In the genomic region with DNA sequence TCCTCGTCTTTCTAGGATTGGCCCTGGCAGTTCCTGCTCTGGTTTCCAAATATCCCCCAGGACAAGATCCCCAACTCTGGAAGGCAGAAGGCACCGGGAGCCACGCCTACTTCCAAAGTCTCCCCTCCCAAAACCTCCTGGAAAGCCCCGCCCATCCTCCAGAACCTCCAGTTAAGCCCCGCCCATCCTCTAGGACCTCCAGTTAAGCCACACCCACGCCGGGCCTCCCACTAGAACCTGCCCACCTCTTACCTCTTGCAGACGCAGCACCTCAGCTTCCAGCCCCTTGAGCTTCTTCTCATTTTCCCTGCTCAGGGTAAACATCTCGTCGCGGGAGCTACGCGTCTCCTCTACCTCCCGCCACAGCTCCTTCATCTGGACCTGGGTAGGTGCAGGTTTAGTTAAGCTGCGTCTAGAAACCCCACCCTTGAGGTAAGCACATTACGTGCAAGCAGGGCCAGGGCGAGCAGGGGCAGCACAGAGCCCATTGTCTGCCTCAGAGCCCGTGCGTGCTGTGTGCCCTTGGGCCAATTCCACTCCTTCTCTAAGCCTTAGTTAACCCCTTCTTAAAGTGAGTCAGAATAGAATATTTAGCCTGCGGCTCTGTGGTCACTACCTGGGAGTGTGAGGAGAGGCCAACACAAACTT, we compare ENCODE assay signal across 10 mouse cellular contexts. TPM values are rescaled to one million over a fixed set of nuclear protein-coding genes. Genes with fewer than 3 reads are reported as not detected.
DNase-seq lines count a peak whose midpoint lies in the region; ATAC-seq and TF ChIP-seq lines count a peak whose summit lies in the region.
"Had no signal": no experiment of that assay in that cellular context is flagged by ENCODE, and none has a peak within 500 bp of the region (broad histone marks: within the 10 kb centered on the region; RNA-seq: fewer than 3 reads in every experiment).

No protein-coding gene starts in this region.

- H3K9ac ChIP-seq in hindbrain, embryonic 15.5 days: no peak overlapping the region
- H3K9ac ChIP-seq in midbrain, embryonic 11.5 days (ENCODE audit: low read length): no peak overlapping the region

- intact Hi-C loops in left cerebral cortex, adult 2 months (cut with DNase I): loop anchor here (10.0 kb wide), 1 partner anchor 191 kb away; no protein-coding TSS in a partner anchor

- no peak overlapping the region for H3K27ac ChIP-seq in hindbrain, embryonic 15.5 days (replicated peaks)
- no peak overlapping the region for H3K27ac ChIP-seq in midbrain, embryonic 11.5 days (ENCODE audit: low read depth, low read length)
- no peak overlapping the region for H3K27ac ChIP-seq in left cerebral cortex, adult 2 months

- H3K27me3 ChIP-seq in hindbrain, embryonic 15.5 days: peaks cover 28% of the 10 kb centered on the region
- peaks cover 11% of the 10 kb centered on the region for H3K27me3 ChIP-seq in midbrain, embryonic 11.5 days (ENCODE audit: control insufficient read depth, insufficient read depth, low read length)

- H3K4me2 ChIP-seq in hindbrain, embryonic 15.5 days: peak overlapping the region; percentile 31
- no peak overlapping the region for H3K4me2 ChIP-seq in midbrain, embryonic 11.5 days

- TF ChIP-seq CTCF in left cerebral cortex, adult 2 months (IDR thresholded peaks at IDR 0.05): no peak

- no peaks in the 10 kb centered on the region for H3K9me3 ChIP-seq in hindbrain, embryonic 15.5 days
- no peaks in the 10 kb centered on the region for H3K9me3 ChIP-seq in midbrain, embryonic 11.5 days (ENCODE audit: control insufficient read depth, low read length)

- peak overlapping the region; percentile 18 for H3K4me3 ChIP-seq in hindbrain, embryonic 15.5 days
- no peak overlapping the region for H3K4me3 ChIP-seq in midbrain, embryonic 11.5 days (ENCODE audit: low read depth, low read length)
- no peak overlapping the region for H3K4me3 ChIP-seq in left cerebral cortex, adult 2 months
- H3K4me3 ChIP-seq: megakaryocyte, embryonic 14.5 days had no signal

- H3K36me3 ChIP-seq in hindbrain, embryonic 15.5 days: no peaks in the 10 kb centered on the region
- H3K36me3 ChIP-seq in midbrain, embryonic 11.5 days (ENCODE audit: control insufficient read depth, insufficient read depth, low read length): no peaks in the 10 kb centered on the region

- ATAC-seq in hindbrain, embryonic 15.5 days (ENCODE audit: low FRiP score, low read depth): no peak
- no peak for ATAC-seq in midbrain, embryonic 11.5 days (ENCODE audit: low FRiP score)

- 8% methylated on average over 20 of the region's 20 CpGs for WGBS in hindbrain, embryonic 15.5 days
- 7% methylated on average over 20 of the region's 20 CpGs for WGBS in midbrain, embryonic 11.5 days

- H3K4me1 ChIP-seq in hindbrain, embryonic 15.5 days (replicated peaks): peaks cover 12% of the 10 kb centered on the region; the same call in 1 of the 2 replicates
- H3K4me1 ChIP-seq in midbrain, embryonic 11.5 days (ENCODE audit: control insufficient read depth, insufficient read depth, low read length): no peaks in the 10 kb centered on the region
- H3K4me1 ChIP-seq: megakaryocyte, embryonic 14.5 days had no signal

- DNase-seq in cerebellum, adult 11-12 months: peak; percentile 63
- DNase-seq in cerebellum, adult 18-20 months: no peak
- DNase-seq in WW6 (ENCODE audit: low read depth, low spot score): peak; percentile 76
- peak; percentile 84 for DNase-seq in midbrain, embryonic 11.5 days (ENCODE audit: low spot score, missing footprints)
- DNase-seq in heart, adult 11 months: no peak
- DNase-seq in left cerebral cortex, adult 2 months (ENCODE audit: extremely low spot score in 1 of 2, low spot score in 2 of 2): no peak
- no peak for DNase-seq in heart, adult 8-10 months (ENCODE audit: low spot score)
- DNase-seq: right cerebral cortex, postnatal 25 days had no signal

RNA-seq across cellular contexts. Expression of a gene that starts 23.7 kb away (rescaled TPM):
- polyA plus RNA-seq in hindbrain, embryonic 15.5 days (2015; fragmentation: Nextera tagmentation; extraction: Ambion mirVana): 6.7 and 6.8 TPM in 2 replicates
- polyA plus RNA-seq in midbrain, embryonic 11.5 days (2014; fragmentation: Nextera tagmentation; extraction: Ambion mirVana): 0.86 and 1.3 TPM in 2 replicates
- total RNA-seq in left cerebral cortex, adult 2 months (2021): 100 to 1,000 TPM; 114 to 122 TPM
- total RNA-seq in heart, adult 8-10 months (2022): 1 to 10 TPM; 2.7 to 4.0 (median 2.7) TPM

RNA-seq across cellular contexts. Expression of a gene that starts 42.0 kb away (rescaled TPM):
- polyA plus RNA-seq in hindbrain, embryonic 15.5 days (2015; fragmentation: Nextera tagmentation; extraction: Ambion mirVana): 2.1 and 2.2 TPM in 2 replicates
- 0.21 and 0.33 TPM in 2 replicates for polyA plus RNA-seq in midbrain, embryonic 11.5 days (2014; fragmentation: Nextera tagmentation; extraction: Ambion mirVana)
- total RNA-seq in left cerebral cortex, adult 2 months (2021): under 1 TPM in 1 of 2 experiments, not detected in 1; 0.29 TPM
- 1 to 10 TPM in 1 of 4 experiments, under 1 TPM in 3; 0.28 to 1.9 (median 0.37) TPM for total RNA-seq in heart, adult 8-10 months (2022)

RNA-seq across cellular contexts. Expression of a gene that starts 56.5 kb away (rescaled TPM):
- polyA plus RNA-seq in hindbrain, embryonic 15.5 days (2015; fragmentation: Nextera tagmentation; extraction: Ambion mirVana): 3.3 and 4.4 TPM in 2 replicates
- polyA plus RNA-seq in midbrain, embryonic 11.5 days (2014; fragmentation: Nextera tagmentation; extraction: Ambion mirVana): 1.1 and 1.3 TPM in 2 replicates
- total RNA-seq in left cerebral cortex, adult 2 months (2021): 10 to 100 TPM; 21.1 to 21.4 TPM
- total RNA-seq in heart, adult 8-10 months (2022): 100 to 1,000 TPM in 1 of 4 experiments, 10 to 100 TPM in 3; 88.0 to 111 (median 88.2) TPM

Comparison
In these comparisons a context has a peak if more than half of its experiments do, and no peak if none do; other contexts are left out.
1. DNase-seq: peak in cerebellum, adult 11-12 months (single experiment), WW6 (single experiment) and midbrain, embryonic 11.5 days (single experiment); none in cerebellum, adult 18-20 months (0 of 2), heart, adult 11 months (single experiment), left cerebral cortex, adult 2 months (0 of 2) and heart, adult 8-10 months (single experiment).
2. RNA of a gene that starts 23.7 kb away (total RNA-seq): 114 to 122 TPM in left cerebral cortex, adult 2 months; 2.7 to 4.0 TPM in heart, adult 8-10 months; every median in the first group is over 10 times any median in the second.